Mouse (Mus musculus) brown adipose tissue, adult 24 weeks (tissue): ENCODE data around the gene AU015836. TPM values are rescaled to one million over a fixed set of nuclear protein-coding genes. Genes with fewer than 3 reads are reported as not detected.

Experiments used
- polyA plus RNA-seq: library from polyadenylated mRNA; stranded (reverse); fragments of >200 nt; gene quantifications from 2 replicates; pipeline ENCODE4 v1.2.4, GENCODE M21; 2012; ENCODE audit not compliant: missing spikeins, insufficient read depth, insufficient read length

The AU015836 gene
- polyA plus RNA-seq, 1 experiment: not detected

Other genes starting within 250 kb of the AU015836 start
- gene Pdk3, start 136.5 kb upstream of the AU015836 start, polyA plus RNA-seq: 1.9 and 2.3 TPM in 2 replicates
- gene Zfx, start 155.0 kb downstream of the AU015836 start, polyA plus RNA-seq: 7.2 and 10.8 TPM in 2 replicates
- gene Eif2s3x, start 244.2 kb downstream of the AU015836 start, polyA plus RNA-seq: 81.5 and 82.8 TPM in 2 replicates